Mouse (Mus musculus): ENCODE results near the gene Ankrd35. TPM values are rescaled to one million over a fixed set of nuclear protein-coding genes. Genes with fewer than 3 reads are reported as not detected.

Gene Ankrd35
- total and polyA plus RNA-seq, 2 experiments from 2014 or later: 4.3 to 4.9 TPM

GRCm38 (mm10) chr3:96701003-96701402 is 31.1 kb downstream of the Ankrd35 start:
- H3K36me3 ChIP-seq (ENCODE audit: insufficient read depth, low read length): peaks cover 41% of the 10 kb centered on the region
- no peaks in the 10 kb centered on the region for H3K9me3 ChIP-seq (ENCODE audit: low read length)
- H3K9ac ChIP-seq (replicated peaks; ENCODE audit: low read length, poor library complexity, severe bottlenecking): no peak overlapping the region
- no peak overlapping the region for H3K27ac ChIP-seq (ENCODE audit: low read depth, low read length)
- DNase-seq (ENCODE audit: low spot score) (no peak), ATAC-seq (ENCODE audit: low FRiP score) (no peak)
- no peak for TF ChIP-seq CTCF (IDR thresholded peaks at IDR 0.05)
- peaks cover 4% of the 10 kb centered on the region; the same call in 1 of the 2 replicates for H3K4me1 ChIP-seq (ENCODE audit: insufficient read depth, low read length)
- H3K4me3 ChIP-seq (ENCODE audit: low read depth, low read length): no peak overlapping the region
- no peak overlapping the region for H3K4me2 ChIP-seq (ENCODE audit: low read depth, low read length, poor library complexity, severe bottlenecking)
- H3K27me3 ChIP-seq (ENCODE audit: insufficient read depth, low read length): no peaks in the 10 kb centered on the region
- WGBS: 92% methylated on average over 4 of the region's 4 CpGs

GRCm38 (mm10) chr3:96704778-96705177 is 34.8 kb downstream of the Ankrd35 start:
- Histone ChIP-seq H3K9me3 (ENCODE audit: low read length) (no peaks in the 10 kb centered on the region), H3K4me2 (ENCODE audit: low read depth, low read length, poor library complexity, severe bottlenecking) (no peak overlapping the region), H3K27ac (ENCODE audit: low read depth, low read length) (no peak overlapping the region), H3K9ac (replicated peaks; ENCODE audit: low read length, poor library complexity, severe bottlenecking) (no peak overlapping the region), H3K4me3 (ENCODE audit: low read depth, low read length) (no peak overlapping the region), H3K36me3 (ENCODE audit: insufficient read depth, low read length) (peaks cover 41% of the 10 kb centered on the region), H3K4me1 (ENCODE audit: insufficient read depth, low read length) (peaks cover 6% of the 10 kb centered on the region; the same call in 1 of the 2 replicates), H3K27me3 (ENCODE audit: insufficient read depth, low read length) (no peaks in the 10 kb centered on the region)
- 69% methylated on average over 11 of the region's 11 CpGs for WGBS
- TF ChIP-seq CTCF (IDR thresholded peaks at IDR 0.05): peak; percentile 45
- DNase-seq (ENCODE audit: low spot score): no peak
- ATAC-seq (ENCODE audit: low FRiP score): no peak

GRCm38 (mm10) chr3:96706217-96706616 is 36.3 kb downstream of the Ankrd35 start:
- DNase-seq (ENCODE audit: low spot score) (no peak), ATAC-seq (ENCODE audit: low FRiP score) (no peak)
- H3K9me3 ChIP-seq (ENCODE audit: low read length): no peaks in the 10 kb centered on the region
- H3K9ac ChIP-seq (replicated peaks; ENCODE audit: low read length, poor library complexity, severe bottlenecking): no peak overlapping the region
- H3K36me3 ChIP-seq (ENCODE audit: insufficient read depth, low read length): peaks cover 48% of the 10 kb centered on the region
- peaks cover 6% of the 10 kb centered on the region; the same call in 1 of the 2 replicates for H3K4me1 ChIP-seq (ENCODE audit: insufficient read depth, low read length)
- no peak for TF ChIP-seq CTCF (IDR thresholded peaks at IDR 0.05)
- 90% methylated on average over 11 of the region's 11 CpGs for WGBS
- no peak overlapping the region for H3K27ac ChIP-seq (ENCODE audit: low read depth, low read length)
- no peaks in the 10 kb centered on the region for H3K27me3 ChIP-seq (ENCODE audit: insufficient read depth, low read length)
- no peak overlapping the region for H3K4me2 ChIP-seq (ENCODE audit: low read depth, low read length, poor library complexity, severe bottlenecking)
- H3K4me3 ChIP-seq (ENCODE audit: low read depth, low read length): no peak overlapping the region

- DNase-seq (ENCODE audit: low spot score): no peak
- H3K9me3 ChIP-seq (ENCODE audit: low read length): no peaks in the 10 kb centered on the region
- no peak for TF ChIP-seq CTCF (IDR thresholded peaks at IDR 0.05)
- H3K9ac ChIP-seq (replicated peaks; ENCODE audit: low read length, poor library complexity, severe bottlenecking): no peak overlapping the region
- peaks cover 6% of the 10 kb centered on the region; the same call in 1 of the 2 replicates for H3K4me1 ChIP-seq (ENCODE audit: insufficient read depth, low read length)
- WGBS: 78% methylated on average over 7 of the region's 7 CpGs
- H3K36me3 ChIP-seq (ENCODE audit: insufficient read depth, low read length): peaks cover 49% of the 10 kb centered on the region
- H3K27me3 ChIP-seq (ENCODE audit: insufficient read depth, low read length): no peaks in the 10 kb centered on the region
- no peak for ATAC-seq (ENCODE audit: low FRiP score)
- H3K4me3 ChIP-seq (ENCODE audit: low read depth, low read length): no peak overlapping the region
- no peak overlapping the region for H3K4me2 ChIP-seq (ENCODE audit: low read depth, low read length, poor library complexity, severe bottlenecking)
- no peak overlapping the region for H3K27ac ChIP-seq (ENCODE audit: low read depth, low read length)
These were observed 37.1 kb downstream of the Ankrd35 start for GRCm38 (mm10) chr3:96706984-96707383.

GRCm38 (mm10) chr3:96707903-96708683 is 38.2 kb downstream of the Ankrd35 start, which contains the start of gene Nudt17:
Gene Nudt17 (minus strand): TSS chr3:96708562.
- Histone ChIP-seq H3K4me1 (ENCODE audit: insufficient read depth, low read length) (peaks cover 6% of the 10 kb centered on the region; the same call in 1 of the 2 replicates), H3K36me3 (ENCODE audit: insufficient read depth, low read length) (peaks cover 49% of the 10 kb centered on the region), H3K27ac (ENCODE audit: low read depth, low read length) (no peak within 1 kb of the TSS), H3K9me3 (ENCODE audit: low read length) (no peaks in the 10 kb centered on the region), H3K27me3 (ENCODE audit: insufficient read depth, low read length) (no peaks in the 10 kb centered on the region), H3K4me3 (ENCODE audit: low read depth, low read length) (peak within 1 kb of the TSS; percentile 47), H3K4me2 (ENCODE audit: low read depth, low read length, poor library complexity, severe bottlenecking) (peak within 1 kb of the TSS; percentile 89), H3K9ac (replicated peaks; ENCODE audit: low read length, poor library complexity, severe bottlenecking) (peak within 1 kb of the TSS; percentile 58)
- TF ChIP-seq CTCF (IDR thresholded peaks at IDR 0.05): peak; percentile 96
- DNase-seq (ENCODE audit: low spot score) (peak; percentile 74), ATAC-seq (ENCODE audit: low FRiP score) (peak; percentile 83)
- 6% methylated on average over 39 of the region's 42 CpGs for WGBS

GRCm38 (mm10) chr3:96708684-96709064 is 38.7 kb downstream of the Ankrd35 start:
- Histone ChIP-seq H3K27ac (ENCODE audit: low read depth, low read length) (no peak overlapping the region), H3K9me3 (ENCODE audit: low read length) (no peaks in the 10 kb centered on the region), H3K9ac (replicated peaks; ENCODE audit: low read length, poor library complexity, severe bottlenecking) (no peak overlapping the region), H3K4me2 (ENCODE audit: low read depth, low read length, poor library complexity, severe bottlenecking) (peak overlapping the region; percentile 89), H3K36me3 (ENCODE audit: insufficient read depth, low read length) (peaks cover 49% of the 10 kb centered on the region), H3K27me3 (ENCODE audit: insufficient read depth, low read length) (no peaks in the 10 kb centered on the region), H3K4me1 (ENCODE audit: insufficient read depth, low read length) (peaks cover 6% of the 10 kb centered on the region; the same call in 1 of the 2 replicates), H3K4me3 (ENCODE audit: low read depth, low read length) (peak overlapping the region; percentile 47)
- ATAC-seq (ENCODE audit: low FRiP score) (no peak), DNase-seq (ENCODE audit: low spot score) (no peak)
- WGBS: 32% methylated on average over 2 of the region's 2 CpGs
- no peak for TF ChIP-seq CTCF (IDR thresholded peaks at IDR 0.05)

All from midbrain, postnatal 0 days (tissue).